ENCODE assay signal across 32 mouse cellular contexts in the genomic region with DNA sequence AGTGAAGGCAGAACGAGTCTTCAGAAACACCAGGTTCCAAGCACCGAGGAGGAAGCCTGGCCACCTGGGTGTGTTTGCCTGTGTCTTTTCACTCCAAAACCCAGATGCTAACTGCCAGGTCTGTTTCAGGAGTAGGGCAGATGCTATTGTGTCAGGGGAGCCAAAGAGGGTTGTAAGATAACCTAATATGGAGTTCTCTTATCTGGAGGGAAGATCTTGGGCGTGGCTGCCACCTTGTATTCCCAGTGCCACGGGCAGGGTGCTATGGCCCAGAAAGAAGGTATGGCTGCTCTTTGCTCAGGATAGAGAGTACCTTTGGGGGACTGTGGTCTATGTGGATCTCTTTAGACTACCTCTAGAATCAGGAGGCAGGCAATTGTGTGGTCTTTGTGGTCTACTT.
"Had no signal": no experiment of that assay in that cellular context is flagged by ENCODE, and none has a peak within 500 bp of the region (broad histone marks: within the 10 kb centered on the region; RNA-seq: fewer than 3 reads in every experiment).

No protein-coding gene starts in this region.

- H3K27me3 ChIP-seq: hindbrain, embryonic 12.5 days; hindbrain, embryonic 15.5 days had no signal

- H3K9me3 ChIP-seq: heart, embryonic 10.5 days; heart, embryonic 12.5 days; heart, embryonic 13.5 days; heart, embryonic 15.5 days; hindbrain, embryonic 12.5 days; hindbrain, embryonic 15.5 days; intestine, embryonic 15.5 days; kidney, embryonic 15.5 days had no signal

- H3K9ac ChIP-seq: heart, embryonic 12.5 days; heart, embryonic 13.5 days; heart, embryonic 15.5 days; hindbrain, embryonic 12.5 days; hindbrain, embryonic 14.5 days; hindbrain, embryonic 15.5 days; intestine, embryonic 15.5 days; kidney, embryonic 15.5 days had no signal

- ATAC-seq: hindbrain, postnatal 0 days; inflammation-experienced regulatory T-cells, adult 6 months; intestine, embryonic 15.5 days; intestine, embryonic 16.5 days; intestine, postnatal 0 days had no signal

- H3K4me3 ChIP-seq: heart, embryonic 10.5 days; heart, embryonic 12.5 days; heart, embryonic 13.5 days; heart, embryonic 15.5 days; hindbrain, embryonic 12.5 days; hindbrain, embryonic 15.5 days; intestine, embryonic 15.5 days; kidney, embryonic 15.5 days; layer of hippocampus, adult 2 months; left cerebral cortex, adult 2 months had no signal

- H3K4me2 ChIP-seq: heart, embryonic 11.5 days; heart, embryonic 12.5 days; heart, embryonic 13.5 days; heart, embryonic 15.5 days; hindbrain, embryonic 12.5 days; hindbrain, embryonic 14.5 days; hindbrain, embryonic 15.5 days; intestine, embryonic 15.5 days; kidney, embryonic 15.5 days had no signal

- H3K27ac ChIP-seq: heart, embryonic 10.5 days; heart, embryonic 13.5 days; heart, embryonic 15.5 days; hindbrain, embryonic 14.5 days; hindbrain, embryonic 15.5 days; hindbrain, postnatal 0 days; intestine, embryonic 15.5 days; kidney, embryonic 15.5 days; kidney, postnatal 0 days; layer of hippocampus, adult 2 months; left cerebral cortex, adult 2 months had no signal

- DNase-seq: heart, postnatal 10 days; heart, postnatal 14 days; heart, postnatal 36 days; kidney, adult 11 months; kidney, adult 18-20 months; kidney, adult 2 months; kidney, adult 8-10 months; kidney, adult 9 months; kidney, postnatal 10 days; kidney, postnatal 14 days; kidney, postnatal 25 days; kidney, postnatal 36 days; kidney, postnatal 4 days; layer of hippocampus, adult 9-11 months; layer of hippocampus, postnatal 36 days had no signal

- H3K36me3 ChIP-seq: heart, embryonic 10.5 days; heart, embryonic 12.5 days; heart, embryonic 13.5 days; heart, embryonic 15.5 days; hindbrain, embryonic 12.5 days; hindbrain, embryonic 15.5 days; intestine, embryonic 15.5 days; kidney, embryonic 15.5 days had no signal
